Mouse (Mus musculus) liver, postnatal 0 days (tissue): ENCODE results near the gene Tpd52l1.

ENCODE experiments used
- CTCF ChIP-seq: sonication (generic); IDR thresholded peaks from 2 replicates; pipeline ENCODE4 v1.5.1; 2016; ENCODE audit warnings: antibody characterized with exemption, low read depth
- EP300 ChIP-seq: IDR thresholded peaks from 2 replicates; pipeline ENCODE4 v1.6.1; 2016; ENCODE audit warnings: antibody characterized with exemption, low read depth, mild to moderate bottlenecking

GRCm38 (mm10) chr10:31296458-31296857, 149.3 kb downstream of the Tpd52l1 start:
- TF ChIP-seq EP300 (no peak), CTCF (no peak)
